Mouse (Mus musculus) heart, postnatal 4 days (tissue): ENCODE data around the gene Tmem189. TPM values are rescaled to one million over a fixed set of nuclear protein-coding genes. Genes with fewer than 3 reads are reported as not detected.

Experiments
- microRNA-seq, 2 experiments: library from miRNA; unstranded; fragments of <30 nt; microRNA quantifications; one replicate each; pipeline ENCODE4 v1.2.0; 2021 to 2022
- total RNA-seq, 2 experiments: library from RNA; stranded (reverse); gene quantifications; 2 replicates each; pipeline ENCODE4 v1.2.3; 2021

Tmem189 gene
- total RNA-seq, 2 experiments from 2014 or later, result 41.1 to 41.6 TPM

Small RNAs within 50 kb of the gene (microRNA-seq; reads per million reads assigned to microRNA genes)
- 0 reads per million in 2 experiments for gene Gm22355

Other genes starting within 250 kb of the Tmem189 start
- gene Rnf114, start 197.2 kb downstream of the Tmem189 start, total RNA-seq, result 10 to 100 TPM; 39.3 to 39.4 TPM
- 10 to 100 TPM; 25.1 to 27.5 TPM for gene Spata2, start 196.9 kb downstream of the Tmem189 start, total RNA-seq
- gene Snai1, start 151.6 kb downstream of the Tmem189 start, total RNA-seq, result 1 to 10 TPM; 4.3 to 5.0 TPM
- 100 to 1,000 TPM; 131 to 137 TPM for gene Ube2v1, start 57.7 kb downstream of the Tmem189 start, total RNA-seq
- 10 to 100 TPM; 23.0 to 26.1 TPM for gene Gm20431, start 28.3 kb downstream of the Tmem189 start, total RNA-seq
- gene Cebpb, start 907 bp downstream of the Tmem189 start, total RNA-seq, result 10 to 100 TPM; 15.9 to 16.6 TPM
- 10 to 100 TPM; 37.7 to 38.1 TPM for gene Ptpn1, start 242.2 kb upstream of the Tmem189 start, total RNA-seq